Mouse (Mus musculus) ES-E14 (cell line): ENCODE results near the gene Pard3.

ENCODE experiments used
- HCFC1 ChIP-seq: IDR thresholded peaks from 2 replicates; pipeline ENCODE4 v1.6.1; 2012; ENCODE audit warnings: low read length, inconsistent platforms, borderline replicate concordance; ENCODE audit not compliant: insufficient read depth
- MAFK ChIP-seq: IDR thresholded peaks from 2 replicates; pipeline ENCODE4 v1.6.1; 2014; ENCODE audit warnings: mild to moderate bottlenecking, low read depth, low read length, inconsistent platforms; ENCODE audit not compliant: insufficient read depth

DNA sequence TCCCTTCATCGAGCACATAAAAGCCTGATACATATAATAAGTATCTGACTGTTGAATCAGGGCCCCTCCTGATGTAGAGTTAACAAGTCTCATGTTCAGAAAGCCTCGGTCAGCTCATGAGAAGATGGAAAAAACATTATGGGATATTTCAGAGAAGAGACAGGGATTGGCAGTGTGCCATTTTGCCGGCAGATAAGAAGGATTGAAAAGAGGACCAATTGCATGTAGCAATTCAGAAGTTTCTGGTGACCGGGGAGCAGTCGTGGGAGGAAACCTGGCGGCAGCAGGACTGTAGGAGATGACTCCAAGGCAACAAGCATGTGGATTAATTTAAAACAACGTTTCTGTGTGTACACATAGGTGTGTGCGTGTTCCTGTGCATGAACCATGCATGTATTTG lies 93.4 kb downstream of the Pard3 start:
- no peak for TF ChIP-seq HCFC1
- TF ChIP-seq MAFK: no peak
